In genomic region chr13:108390565-108390964, GRCm38 (mm10) we compare ENCODE assay signal across 8 mouse cellular contexts. TPM values are rescaled to one million over a fixed set of nuclear protein-coding genes. Genes with fewer than 3 reads are reported as not detected.
DNase-seq lines count a peak whose midpoint lies in the region; ATAC-seq and TF ChIP-seq lines count a peak whose summit lies in the region.

No protein-coding gene starts in this region.

- peak; percentile 98 for ATAC-seq in common myeloid progenitor, adult 5-6 weeks (replicated peaks; ENCODE audit: low read depth, poor library complexity, severe bottlenecking)
- ATAC-seq in hematopoietic stem cell, adult 5-6 weeks (replicated peaks in 1 of 2; ENCODE audit: insufficient read depth in 1 of 2, low FRiP score in 2 of 2, low TSS enrichment in 1 of 2, low read depth in 1 of 2, poor library complexity in 2 of 2, severe bottlenecking in 2 of 2): peak; percentile 87 to 89; a peak in 3 of 4 replicates

- no peaks in the 10 kb centered on the region for H3K4me1 ChIP-seq in ES-Bruce4 (ENCODE audit: control insufficient read depth, insufficient read depth, low read length)

- peak; percentile 78 for TF ChIP-seq CTCF in gastrocnemius, adult 2 months (IDR thresholded peaks at IDR 0.05)
- peak; percentile 64 for TF ChIP-seq CTCF in ES-Bruce4 (IDR thresholded peaks at IDR 0.05; ENCODE audit: low read depth, low read length)
- peak; percentile 90 for TF ChIP-seq CTCF in layer of hippocampus, adult 2 months (conservative IDR thresholded peaks at IDR 0.05)

- H3K27me3 ChIP-seq in ES-Bruce4 (ENCODE audit: control insufficient read depth, insufficient read depth, low read length, poor library complexity, severe bottlenecking): no peaks in the 10 kb centered on the region

- no peak for TF ChIP-seq EP300 in ES-Bruce4 (IDR thresholded peaks at IDR 0.05; ENCODE audit: insufficient read depth, low read depth, low read length)

- H3K9ac ChIP-seq in ES-Bruce4 (ENCODE audit: low read depth, poor library complexity, severe bottlenecking): no peak overlapping the region

- DNase-seq in gastrocnemius, adult 2 months: no peak
- no peak for DNase-seq in gastrocnemius, postnatal 4 days (ENCODE audit: low spot score in 2 of 2)
- peak; percentile 38 to 39 for DNase-seq in layer of hippocampus, adult 2 months (ENCODE audit: low spot score in 2 of 2)
- peak; percentile 44 for DNase-seq in lung, postnatal 25 days (ENCODE audit: low spot score)
- peak; percentile 22 to 29 for DNase-seq in spleen, postnatal 36 days (ENCODE audit: low spot score in 2 of 2)

- no peak for TF ChIP-seq POLR2A in ES-Bruce4 (IDR thresholded peaks at IDR 0.05; ENCODE audit: insufficient read depth, low read length)

- H3K4me3 ChIP-seq in gastrocnemius, adult 2 months: no peak overlapping the region
- H3K4me3 ChIP-seq in ES-Bruce4 (ENCODE audit: low read depth, low read length): no peak overlapping the region
- H3K4me3 ChIP-seq in layer of hippocampus, adult 2 months: no peak overlapping the region

- no peak overlapping the region for H3K27ac ChIP-seq in gastrocnemius, adult 2 months
- H3K27ac ChIP-seq in ES-Bruce4 (ENCODE audit: insufficient read depth, low read length): no peak overlapping the region
- H3K27ac ChIP-seq in layer of hippocampus, adult 2 months: no peak overlapping the region

- no peaks in the 10 kb centered on the region for H3K9me3 ChIP-seq in ES-Bruce4 (replicated peaks; ENCODE audit: control insufficient read depth, insufficient read depth, low read length, poor library complexity, severe bottlenecking)

- H3K36me3 ChIP-seq in ES-Bruce4 (ENCODE audit: control insufficient read depth, insufficient read depth, low read length, poor library complexity, severe bottlenecking): peaks cover 4% of the 10 kb centered on the region; the same call in 1 of the 2 replicates

- intact Hi-C loops in gastrocnemius, adult 2 months (cut with DNase I): no loop called here

RNA-seq across cellular contexts. Expression of gene Pde4d, which starts 59.2 kb away (rescaled TPM):
- total RNA-seq in gastrocnemius, adult 2 months (2021): 100 to 1,000 TPM; 239 to 330 TPM
- total RNA-seq in gastrocnemius, postnatal 4 days (2021): 10 to 100 TPM; 67.3 to 73.3 TPM
- polyA plus RNA-seq in ES-Bruce4 (2011; ENCODE audit: insufficient read depth, insufficient read length, low read depth, missing spikeins): 5.0 and 5.6 TPM in 2 replicates
- total RNA-seq in common myeloid progenitor, adult 5-6 weeks (2017): 31.6 and 35.8 TPM in 2 replicates
- total RNA-seq in hematopoietic stem cell, adult 5-6 weeks (2017): 29.6 and 34.2 TPM in 2 replicates
- total RNA-seq in layer of hippocampus, adult 2 months (2021): 10 to 100 TPM; 72.2 to 73.8 TPM

Comparison
In these comparisons a context has a peak if more than half of its experiments do, and no peak if none do; other contexts are left out.
1. DNase-seq: peak in layer of hippocampus, adult 2 months (2 of 2), lung, postnatal 25 days (single experiment) and spleen, postnatal 36 days (2 of 2); none in gastrocnemius, adult 2 months (single experiment) and gastrocnemius, postnatal 4 days (0 of 2).
2. Peak in every context shown above with its lines, with median percentiles within 50 percentile points of each other: CTCF ChIP-seq.